Mouse (Mus musculus) hindbrain, embryonic 15.5 days (tissue): ENCODE results near the gene Nphp1. TPM values are rescaled to one million over a fixed set of nuclear protein-coding genes. Genes with fewer than 3 reads are reported as not detected.
A peak's percentile ranks its signal among the peaks of the same experiment; 100 is the strongest.

Experiments used
- ATAC-seq: fragments of 200-750 bp; cut with Nextera tagmentation; 2 replicates; pipeline ENCODE4 v1.8.0; 2017; ENCODE audit warnings: low read depth, moderate number of reproducible peaks, moderate TSS enrichment; ENCODE audit not compliant: low FRiP score
- H3K27ac ChIP-seq: fragments of 300-500 bp; sonication (generic); replicated peaks from 2 replicates; pipeline ENCODE4 v1.5.1; 2015; ENCODE audit warnings: mild to moderate bottlenecking, inconsistent platforms
- H3K27me3 ChIP-seq: fragments of 300-500 bp; sonication (generic); 2 replicates; pipeline ENCODE4 v1.6.1; 2015; ENCODE audit warnings: control low read depth, inconsistent platforms
- H3K36me3 ChIP-seq: fragments of 300-500 bp; sonication (generic); 2 replicates; pipeline ENCODE4 v1.6.1; 2015; ENCODE audit warnings: control low read depth, inconsistent platforms
- H3K4me1 ChIP-seq: fragments of 300-500 bp; sonication (generic); replicated peaks from 2 replicates; pipeline ENCODE4 v1.6.1; 2015; ENCODE audit warnings: control low read depth, inconsistent platforms
- H3K4me2 ChIP-seq: fragments of 300-500 bp; sonication (generic); 2 replicates; pipeline ENCODE4 v1.6.1; 2015; ENCODE audit warnings: moderate library complexity, mild to moderate bottlenecking, inconsistent platforms
- H3K4me3 ChIP-seq: fragments of 300-500 bp; sonication (generic); 2 replicates; pipeline ENCODE4 v1.5.1; 2015; ENCODE audit warnings: mild to moderate bottlenecking, inconsistent platforms
- H3K9ac ChIP-seq: fragments of 300-500 bp; sonication (generic); 2 replicates; pipeline ENCODE4 v1.6.1; 2015; ENCODE audit warnings: inconsistent platforms
- H3K9me3 ChIP-seq: fragments of 300-500 bp; sonication (generic); 2 replicates; pipeline ENCODE4 v1.6.1; 2016; ENCODE audit warnings: control low read depth, inconsistent platforms
- WGBS: fragments of 180-500 bp; shearing (Covaris S2); methylation state at CpG from one replicate; pipeline ENCODE4 v1.1.7; 2015; 5-methylcytosine and 5-hydroxymethylcytosine counted together
- polyA plus RNA-seq: library from polyadenylated mRNA; unstranded; fragments of >200 nt; fragmentation: Nextera tagmentation; extraction: Ambion mirVana; gene quantifications from 2 replicates; pipeline ENCODE4 v1.2.1, GENCODE M21; 2015

The Nphp1 gene
- polyA plus RNA-seq = 14.2 and 16.8 TPM in 2 replicates

- peak within 1 kb of the TSS; percentile 76 for H3K4me2 ChIP-seq
- no peaks in the 10 kb centered on the region for H3K27me3 ChIP-seq
- H3K4me1 ChIP-seq = peaks cover 36% of the 10 kb centered on the region
- H3K36me3 ChIP-seq = no peaks in the 10 kb centered on the region
- WGBS = under 1% methylated on average over 40 of the region's 40 CpGs
- ATAC-seq = peak; percentile 82
- peak within 1 kb of the TSS; percentile 73 for H3K9ac ChIP-seq
- peak within 1 kb of the TSS; percentile 96 for H3K4me3 ChIP-seq
- peak within 1 kb of the TSS; percentile 73 for H3K27ac ChIP-seq
- no peaks in the 10 kb centered on the region for H3K9me3 ChIP-seq
Measured at GRCm38 (mm10) chr2:127788440-127789116, at the start of gene Nphp1. Gene Nphp1, minus strand, starts transcription at chr2:127788897.

GRCm38 (mm10) chr2:127832833-127833190 lies 44.1 kb upstream of the Nphp1 start:
- Histone ChIP-seq H3K36me3 (no peaks in the 10 kb centered on the region), H3K9me3 (no peaks in the 10 kb centered on the region), H3K4me1 (peaks cover 8% of the 10 kb centered on the region), H3K9ac (no peak overlapping the region), H3K27me3 (0 out of 2 replicates have a peak, but pooled peaks cover 8% of the 10 kb centered on the region), H3K4me3 (no peak overlapping the region), H3K27ac (no peak overlapping the region), H3K4me2 (no peak overlapping the region)
- ATAC-seq = no peak
- WGBS = 23% methylated on average over 2 of the region's 2 CpGs

- ATAC-seq = peak; percentile 50; the same call in 1 of the 2 replicates
- Histone ChIP-seq H3K9me3 (no peaks in the 10 kb centered on the region), H3K4me3 (peak overlapping the region; percentile 60), H3K9ac (peak overlapping the region; percentile 47), H3K4me2 (peak overlapping the region; percentile 94), H3K27ac (peak overlapping the region; percentile 67), H3K4me1 (peaks cover 8% of the 10 kb centered on the region), H3K36me3 (no peaks in the 10 kb centered on the region), H3K27me3 (0 out of 2 replicates have a peak, but pooled peaks cover 5% of the 10 kb centered on the region)
- WGBS = 36% methylated on average over 11 of the region's 11 CpGs
Measured at GRCm38 (mm10) chr2:127832103-127832832, 43.6 kb upstream of the Nphp1 start.

- under 1% methylated on average over 56 of the region's 56 CpGs for WGBS
- no peaks in the 10 kb centered on the region for H3K9me3 ChIP-seq
- peak within 1 kb of the TSS; percentile 47 for H3K9ac ChIP-seq
- H3K4me2 ChIP-seq = peak within 1 kb of the TSS; percentile 94
- H3K27ac ChIP-seq = peak within 1 kb of the TSS; percentile 67
- no peaks in the 10 kb centered on the region for H3K36me3 ChIP-seq
- H3K4me1 ChIP-seq = peaks cover 8% of the 10 kb centered on the region
- ATAC-seq = peak; percentile 100
- peak within 1 kb of the TSS; percentile 60 for H3K4me3 ChIP-seq
- H3K27me3 ChIP-seq = 0 out of 2 replicates have a peak, but pooled peaks cover 2% of the 10 kb centered on the region
Measured at GRCm38 (mm10) chr2:127831401-127832102, 42.9 kb upstream of the Nphp1 start, which contains the start of gene Bub1. Gene Bub1, minus strand, starts transcription at chr2:127831865.

- H3K27me3 ChIP-seq = no peaks in the 10 kb centered on the region
- no peaks in the 10 kb centered on the region for H3K9me3 ChIP-seq
- H3K36me3 ChIP-seq = no peaks in the 10 kb centered on the region
- peak within 1 kb of the TSS; percentile 96 for H3K4me3 ChIP-seq
- peaks cover 36% of the 10 kb centered on the region for H3K4me1 ChIP-seq
- WGBS = 1% methylated on average over 37 of the region's 37 CpGs
- H3K9ac ChIP-seq = peak within 1 kb of the TSS; percentile 78
- ATAC-seq = peak; percentile 96
- H3K4me2 ChIP-seq = peak within 1 kb of the TSS; percentile 73
- H3K27ac ChIP-seq = peak within 1 kb of the TSS; percentile 93
Measured at GRCm38 (mm10) chr2:127791919-127792603, 3.4 kb upstream of the Nphp1 start, which contains the start of gene Mtln. Gene Mtln, minus strand, starts transcription at chr2:127792488.

- peak overlapping the region; percentile 96; the same call in 1 of the 2 replicates for H3K4me3 ChIP-seq
- 21% methylated on average over 9 of the region's 9 CpGs for WGBS
Measured at GRCm38 (mm10) chr2:127789651-127790270, 1.1 kb upstream of the Nphp1 start.

GRCm38 (mm10) chr2:127789138-127789537 lies 441 bp upstream of the Nphp1 start:
- Histone ChIP-seq H3K36me3 (no peaks in the 10 kb centered on the region), H3K4me2 (peak overlapping the region; percentile 76), H3K27me3 (no peaks in the 10 kb centered on the region), H3K9me3 (no peaks in the 10 kb centered on the region), H3K4me3 (peak overlapping the region; percentile 96), H3K9ac (peak overlapping the region; percentile 73), H3K27ac (peak overlapping the region; percentile 73), H3K4me1 (peaks cover 36% of the 10 kb centered on the region)
- WGBS = 5% methylated on average over 11 of the region's 11 CpGs
- no peak; the same call in 1 of the 2 replicates for ATAC-seq

More at GRCm38 (mm10) chr2:127789651-127790270, 1.1 kb upstream of the Nphp1 start:
- H3K27ac ChIP-seq = no peak overlapping the region
- H3K9me3 ChIP-seq = no peaks in the 10 kb centered on the region
- H3K36me3 ChIP-seq = no peaks in the 10 kb centered on the region
- peaks cover 36% of the 10 kb centered on the region for H3K4me1 ChIP-seq
- no peak for ATAC-seq
- H3K4me2 ChIP-seq = peak overlapping the region; percentile 76
- H3K9ac ChIP-seq = no peak overlapping the region
- no peaks in the 10 kb centered on the region for H3K27me3 ChIP-seq

- 96% methylated on average over 5 of the region's 5 CpGs for WGBS
- Histone ChIP-seq H3K36me3 (no peaks in the 10 kb centered on the region), H3K4me1 (peaks cover 32% of the 10 kb centered on the region), H3K27me3 (no peaks in the 10 kb centered on the region), H3K4me3 (no peak overlapping the region), H3K9ac (no peak overlapping the region), H3K27ac (no peak overlapping the region), H3K4me2 (no peak overlapping the region), H3K9me3 (no peaks in the 10 kb centered on the region)
- no peak for ATAC-seq
Measured at GRCm38 (mm10) chr2:127787226-127787625, 1.5 kb downstream of the Nphp1 start.

GRCm38 (mm10) chr2:127778451-127778850 lies 10.2 kb downstream of the Nphp1 start:
- no peak for ATAC-seq
- 87% methylated on average over 5 of the region's 5 CpGs for WGBS

GRCm38 (mm10) chr2:127775013-127775412 lies 13.7 kb downstream of the Nphp1 start:
- H3K9me3 ChIP-seq = no peaks in the 10 kb centered on the region
- no peak overlapping the region for H3K4me2 ChIP-seq
- H3K4me3 ChIP-seq = no peak overlapping the region
- 67% methylated on average over 3 of the region's 3 CpGs for WGBS
- no peak overlapping the region for H3K27ac ChIP-seq
- no peak for ATAC-seq
- no peak overlapping the region for H3K9ac ChIP-seq
- no peaks in the 10 kb centered on the region for H3K27me3 ChIP-seq
- H3K4me1 ChIP-seq = 0 out of 2 replicates have a peak, but pooled peaks cover 3% of the 10 kb centered on the region
- H3K36me3 ChIP-seq = peaks cover 6% of the 10 kb centered on the region; the same call in 1 of the 2 replicates

More at GRCm38 (mm10) chr2:127778451-127778850, 10.2 kb downstream of the Nphp1 start:
- no peak overlapping the region for H3K4me2 ChIP-seq
- H3K36me3 ChIP-seq = no peaks in the 10 kb centered on the region
- H3K9ac ChIP-seq = no peak overlapping the region
- H3K9me3 ChIP-seq = no peaks in the 10 kb centered on the region
- H3K27ac ChIP-seq = no peak overlapping the region
- H3K4me3 ChIP-seq = no peak overlapping the region
- H3K4me1 ChIP-seq = 0 out of 2 replicates have a peak, but pooled peaks cover 3% of the 10 kb centered on the region
- H3K27me3 ChIP-seq = no peaks in the 10 kb centered on the region

- Histone ChIP-seq H3K36me3 (peaks cover 6% of the 10 kb centered on the region; the same call in 1 of the 2 replicates), H3K27ac (no peak overlapping the region), H3K9ac (no peak overlapping the region), H3K27me3 (no peaks in the 10 kb centered on the region), H3K4me1 (0 out of 2 replicates have a peak, but pooled peaks cover 3% of the 10 kb centered on the region), H3K9me3 (no peaks in the 10 kb centered on the region), H3K4me2 (no peak overlapping the region), H3K4me3 (no peak overlapping the region)
- ATAC-seq = no peak
- WGBS = 15% methylated on average over 1 of the region's 1 CpGs
Measured at GRCm38 (mm10) chr2:127774578-127774941, 14.1 kb downstream of the Nphp1 start.
